Mouse (Mus musculus): ENCODE measurements around the gene Cog8.
A peak's percentile ranks its signal among the peaks of the same experiment; 100 is the strongest.

Gene Cog8

GRCm38 (mm10) chr8:107056076-107056972, at the start of gene Cog8, which contains the start of gene Nip7:
Cog8 (minus strand) TSS chr8:107056689.
Nip7 (plus strand) TSS chr8:107056877.
- TF ChIP-seq GATA4 (IDR thresholded peaks at IDR 0.05; ENCODE audit: insufficient replicate concordance, low read length): peak; percentile 68; the same call in 1 of the 2 replicates

- TF ChIP-seq GATA4 (IDR thresholded peaks at IDR 0.05; ENCODE audit: insufficient replicate concordance, low read length): no peak
Measured at GRCm38 (mm10) chr8:107104547-107104946, 48.1 kb upstream of the Cog8 start.

- TF ChIP-seq GATA4 (IDR thresholded peaks at IDR 0.05; ENCODE audit: insufficient replicate concordance, low read length): no peak
Measured at GRCm38 (mm10) chr8:107100635-107101034, 44.1 kb upstream of the Cog8 start.

- TF ChIP-seq GATA4 (IDR thresholded peaks at IDR 0.05; ENCODE audit: insufficient replicate concordance, low read length): peak; percentile 62; the same call in 1 of the 2 replicates
Measured at GRCm38 (mm10) chr8:107096366-107097036, 40.0 kb upstream of the Cog8 start, which contains the start of gene Terf2. Terf2 (minus strand) TSS chr8:107096547.

GRCm38 (mm10) chr8:107095717-107096365, 39.4 kb upstream of the Cog8 start:
- no peak for TF ChIP-seq GATA4 (IDR thresholded peaks at IDR 0.05; ENCODE audit: insufficient replicate concordance, low read length)

GRCm38 (mm10) chr8:107090531-107090930, 34.0 kb upstream of the Cog8 start:
- TF ChIP-seq GATA4 (IDR thresholded peaks at IDR 0.05; ENCODE audit: insufficient replicate concordance, low read length): no peak

GRCm38 (mm10) chr8:107088526-107089063, 32.1 kb upstream of the Cog8 start:
- no peak for TF ChIP-seq GATA4 (IDR thresholded peaks at IDR 0.05; ENCODE audit: insufficient replicate concordance, low read length)

- TF ChIP-seq GATA4 (IDR thresholded peaks at IDR 0.05; ENCODE audit: insufficient replicate concordance, low read length): no peak
Measured at GRCm38 (mm10) chr8:107086018-107086417, 29.5 kb upstream of the Cog8 start.

GRCm38 (mm10) chr8:107085358-107085757, 28.9 kb upstream of the Cog8 start:
- no peak for TF ChIP-seq GATA4 (IDR thresholded peaks at IDR 0.05; ENCODE audit: insufficient replicate concordance, low read length)

GRCm38 (mm10) chr8:107076239-107076888, 19.9 kb upstream of the Cog8 start:
- TF ChIP-seq GATA4 (IDR thresholded peaks at IDR 0.05; ENCODE audit: insufficient replicate concordance, low read length): no peak

GRCm38 (mm10) chr8:107074128-107074527, 17.6 kb upstream of the Cog8 start:
- TF ChIP-seq GATA4 (IDR thresholded peaks at IDR 0.05; ENCODE audit: insufficient replicate concordance, low read length): no peak

- TF ChIP-seq GATA4 (IDR thresholded peaks at IDR 0.05; ENCODE audit: insufficient replicate concordance, low read length): no peak
Measured at GRCm38 (mm10) chr8:107073706-107074105, 17.2 kb upstream of the Cog8 start.

GRCm38 (mm10) chr8:107065511-107066496, 9.3 kb upstream of the Cog8 start, which contains the start of gene Tmed6:
Tmed6 (minus strand) TSS chr8:107065644.
- no peak for TF ChIP-seq GATA4 (IDR thresholded peaks at IDR 0.05; ENCODE audit: insufficient replicate concordance, low read length)
